Mouse (Mus musculus) left cerebral cortex, postnatal 25 days (tissue): ENCODE data around the gene Wdr54. TPM values are rescaled to one million over a fixed set of nuclear protein-coding genes. Genes with fewer than 3 reads are reported as not detected.

Source experiments
- DNase-seq, 2 experiments: peaks; one replicate each; pipeline ENCODE4 v3.0.0; 2022; ENCODE audit warnings: low spot score in 2 of 2, mixed read lengths in 1 of 2
- intact Hi-C: fragments of 180-260 bp; cut with DNase I; formaldehyde crosslinking; loops from one replicate; pipeline ENCODE4 v1.15.1; 2025
- total RNA-seq, 2 experiments: library from RNA; stranded (reverse); gene quantifications; 2 replicates each; pipeline ENCODE4 v1.2.3; 2021

Wdr54 gene
- total RNA-seq, 2 experiments from 2014 or later: 28.8 to 29.1 TPM

DNA sequence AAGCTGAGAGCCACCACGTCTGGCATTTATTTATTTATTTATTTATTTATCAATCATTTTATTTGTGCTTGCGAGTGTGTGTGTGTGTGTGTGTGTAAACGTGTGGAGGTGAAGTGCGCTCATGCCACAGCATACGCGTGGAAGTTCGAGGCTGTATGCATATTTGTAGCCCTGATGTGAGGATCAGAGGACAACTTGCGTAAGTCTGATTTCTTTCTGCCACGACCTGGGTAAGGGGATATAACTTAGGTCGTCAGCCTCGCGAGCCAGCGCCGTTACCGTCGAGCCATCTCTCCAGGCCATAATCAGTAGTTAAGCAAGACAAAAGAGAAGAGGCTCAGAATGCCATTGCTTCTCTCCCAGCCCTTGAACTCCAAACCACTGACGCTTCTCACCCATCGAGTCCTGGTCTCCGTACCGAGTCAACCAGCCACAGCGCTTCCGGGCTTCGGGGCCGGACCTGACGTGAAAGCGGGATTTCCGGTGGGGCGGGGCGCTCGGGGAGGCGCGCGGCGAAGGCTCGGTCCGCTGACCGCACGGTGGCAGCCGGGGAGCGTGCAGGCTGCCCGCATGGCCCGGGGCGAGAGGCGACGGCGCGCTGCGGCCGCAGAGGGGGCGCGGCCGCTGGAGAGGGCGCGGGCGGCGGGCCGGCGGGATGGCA is 41.1 kb downstream of the Wdr54 start, which contains the start of gene Mogs:
Mogs (plus strand) TSS at position 486 of the 661 bp plus-strand sequence.
- intact Hi-C loops: loop anchor here (2.0 kb wide), 1 partner anchor 44 kb away; no protein-coding TSS in a partner anchor
- peak; percentile 91 to 94 for DNase-seq

DNA sequence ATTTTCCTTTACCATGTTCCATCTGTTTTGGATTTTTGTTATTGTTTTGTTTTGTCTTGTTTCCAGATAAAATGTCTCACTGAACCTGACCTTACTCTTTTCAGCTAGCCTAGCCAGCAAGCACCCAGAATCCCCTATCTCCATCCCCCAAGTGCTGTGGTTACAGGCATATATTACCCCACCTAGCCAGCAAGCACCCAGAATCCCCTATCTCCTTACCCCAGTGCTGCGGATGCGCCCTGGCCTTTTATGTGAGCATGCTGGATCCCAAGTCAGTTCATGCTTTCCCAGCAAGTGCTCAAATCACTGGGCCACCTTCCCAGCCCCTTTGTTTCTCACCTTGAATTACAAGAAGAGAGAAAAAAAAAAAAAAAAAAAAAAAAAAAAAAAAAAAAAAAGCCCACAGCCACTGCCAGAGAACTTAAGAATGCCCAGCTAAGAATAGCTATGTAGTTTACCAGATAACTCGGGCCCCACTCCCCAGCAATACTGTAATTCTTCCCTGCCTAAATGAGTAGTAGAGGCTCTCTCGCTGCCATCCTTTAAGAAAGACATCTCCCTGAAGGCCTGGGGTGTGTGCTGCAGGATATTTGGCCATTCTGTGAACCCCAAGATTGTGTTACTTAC is 44.6 kb downstream of the Wdr54 start:
- intact Hi-C loops: no loop called here
- no peak for DNase-seq

GRCm38 (mm10) chr6:83108762-83109668 is 47.2 kb downstream of the Wdr54 start, which contains the start of gene Mrpl53:
TSS of gene Mrpl53 (plus strand) at chr6:83109040.
- DNase-seq: peak; percentile 80 to 81
- intact Hi-C loops: loop anchor here (10.0 kb wide), 1 partner anchor 194 kb away; no protein-coding TSS in a partner anchor

DNA sequence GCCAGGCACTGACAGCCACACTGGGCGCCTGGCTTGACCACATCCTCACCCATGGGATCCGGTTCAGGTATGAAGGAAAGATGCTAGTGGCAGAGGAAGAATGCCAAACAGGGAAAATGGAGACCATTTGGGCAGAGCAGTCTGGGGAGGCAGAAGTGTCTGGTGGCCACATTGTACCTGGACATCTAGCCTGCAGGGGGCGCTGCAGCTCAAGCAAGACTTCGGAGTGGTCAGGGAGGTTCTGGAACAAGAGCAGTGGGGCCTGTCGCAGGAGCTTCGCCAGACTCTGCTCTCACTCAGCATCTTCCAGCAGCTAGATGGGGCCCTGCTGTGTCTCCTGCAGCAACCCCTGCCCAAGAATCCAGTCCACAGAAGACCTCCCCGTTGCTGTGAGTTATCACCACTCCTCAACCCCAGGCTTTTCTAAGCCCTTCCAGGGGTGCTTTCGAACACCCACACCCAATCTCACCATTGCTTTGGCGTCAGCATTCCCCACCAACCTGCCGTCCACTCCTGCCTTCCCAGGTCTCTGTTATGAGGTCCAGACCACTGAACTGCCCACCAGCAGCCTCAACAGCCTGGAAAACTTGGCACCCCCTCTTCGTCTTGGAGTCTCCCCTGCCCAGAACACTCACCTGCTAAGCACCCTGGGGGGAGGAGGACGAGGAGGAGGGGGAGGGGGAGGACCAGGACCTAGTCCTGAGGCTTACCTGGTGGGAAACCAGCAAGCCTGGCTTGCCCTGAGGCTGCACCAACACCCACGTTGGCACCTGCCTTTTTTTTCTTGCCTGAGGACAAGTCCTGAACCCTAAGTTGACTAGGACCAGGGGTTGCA is 48.4 kb downstream of the Wdr54 start:
- intact Hi-C loops: loop anchor here (10.0 kb wide), 1 partner anchor 193 kb away; no protein-coding TSS in a partner anchor
- peak; percentile 42 to 67 for DNase-seq

DNA sequence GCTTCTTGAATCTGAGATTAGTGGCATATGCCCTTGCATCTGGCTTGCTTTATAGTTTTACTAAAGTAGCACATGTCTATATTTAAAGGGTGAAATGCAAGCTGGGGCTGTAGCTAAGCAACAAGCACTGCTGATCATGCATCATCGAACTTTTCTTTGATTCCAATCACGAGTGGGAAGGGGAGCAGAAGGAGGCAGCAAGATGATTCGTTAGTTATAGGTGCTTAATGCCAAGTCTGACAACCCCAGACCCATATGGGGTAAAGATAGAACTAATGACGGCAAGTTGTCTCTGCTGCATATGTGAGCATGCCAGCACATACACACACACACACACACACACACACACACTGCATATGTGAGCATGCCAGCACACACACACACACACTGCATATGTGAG is 52.0 kb downstream of the Wdr54 start:
- DNase-seq: peak; percentile 27 to 75

DNA sequence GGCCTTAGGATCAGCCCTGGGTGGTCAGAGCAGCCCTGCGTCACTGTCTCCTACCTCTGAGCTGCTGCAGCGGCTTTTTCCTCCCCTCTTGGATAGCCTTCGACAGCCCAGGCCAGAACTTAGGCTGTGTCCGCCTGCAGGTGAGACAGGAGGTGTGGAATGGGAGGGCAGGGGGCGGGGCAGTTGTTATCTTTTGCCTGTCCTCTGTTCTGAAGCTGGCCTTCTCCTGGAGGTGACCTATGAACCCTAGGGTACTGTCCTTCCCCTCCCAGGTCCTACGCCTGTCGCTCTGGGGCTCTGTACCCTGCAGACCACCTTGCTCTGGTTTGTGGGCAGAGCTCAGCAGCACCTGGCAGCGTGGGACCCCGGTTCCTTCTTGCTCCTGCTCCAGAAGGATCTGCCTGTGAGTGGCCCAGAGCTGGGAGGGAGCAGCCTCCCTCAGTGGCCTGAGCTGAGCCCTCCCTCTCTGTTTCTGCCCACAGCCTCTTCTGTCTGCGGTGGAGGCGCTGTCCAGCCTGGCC is 53.0 kb downstream of the Wdr54 start:
- intact Hi-C loops: loop anchor here (10.0 kb wide), 1 partner anchor 188 kb away; no protein-coding TSS in a partner anchor
- DNase-seq: no peak

More for the DNA sequence above, 52.0 kb downstream of the Wdr54 start:
- intact Hi-C loops: loop anchor here (10.0 kb wide), 1 partner anchor 189 kb away; no protein-coding TSS in a partner anchor

- DNase-seq: peak; percentile 60 to 71
- intact Hi-C loops: loop anchor here (1.0 to 10.0 kb wide), 4 partner anchors 24 to 187 kb away; partner anchors contain the start of gene Aup1
Observed at GRCm38 (mm10) chr6:83101688-83102556, 54.3 kb downstream of the Wdr54 start.

DNA sequence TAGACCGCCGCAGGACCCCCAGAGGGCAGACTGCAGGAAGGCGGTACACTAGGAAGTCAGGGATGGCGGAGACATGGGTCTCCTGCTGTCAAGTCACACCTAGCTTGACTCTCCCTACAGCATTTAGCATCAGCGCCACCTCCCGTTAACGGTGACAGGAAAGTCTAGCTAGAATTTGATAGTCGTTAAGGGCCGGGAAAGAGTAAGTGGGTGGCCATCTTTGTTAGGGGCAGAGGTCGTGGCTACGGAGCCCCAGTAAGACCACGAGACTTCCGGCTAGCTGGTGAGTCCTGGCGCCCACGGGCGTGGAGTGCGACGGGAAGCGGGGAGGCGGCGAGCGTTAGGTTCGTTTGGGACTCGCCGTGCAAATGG is 54.9 kb downstream of the Wdr54 start, which contains the start of the genes Ccdc142 and Gm42688:
Ccdc142 (plus strand) TSS at position 286 of the 372 bp plus-strand sequence.
Gm42688 (plus strand) TSS at position 302 of the 372 bp plus-strand sequence.
- peak; percentile 89 to 94 for DNase-seq
- intact Hi-C loops: loop anchor here (1.0 to 10.0 kb wide), 3 partner anchors 23 to 187 kb away; no protein-coding TSS in a partner anchor

Other genes with a start within 250 kb of the Wdr54 start
- 10 to 100 TPM; 37.5 to 40.6 TPM for gene Sema4f, start 216.6 kb downstream of the Wdr54 start, total RNA-seq
- gene M1ap, start 209.5 kb downstream of the Wdr54 start, total RNA-seq: not detected
- 1 to 10 TPM; 1.1 to 1.6 TPM for gene Dok1, start 122.9 kb downstream of the Wdr54 start, total RNA-seq
- gene Loxl3, start 122.2 kb downstream of the Wdr54 start, total RNA-seq: 1 to 10 TPM; 1.9 to 2.7 TPM
- gene Aup1, start 101.9 kb downstream of the Wdr54 start, total RNA-seq: 100 to 1,000 TPM; 100 to 114 TPM
- gene Htra2, start 101.1 kb downstream of the Wdr54 start, total RNA-seq: 10 to 100 TPM; 42.9 to 45.4 TPM
- gene Dqx1, start 98.6 kb downstream of the Wdr54 start, total RNA-seq: under 1 TPM; 0.25 to 0.99 TPM
- not detected for gene Tlx2, start 86.1 kb downstream of the Wdr54 start, total RNA-seq
- gene Pcgf1, start 78.5 kb downstream of the Wdr54 start, total RNA-seq: 10 to 100 TPM; 21.3 to 24.4 TPM
- under 1 TPM in 1 of 2 experiments, not detected in 1; 0.46 TPM for gene Lbx2, start 70.0 kb downstream of the Wdr54 start, total RNA-seq
- gene Ccdc142, start 54.8 kb downstream of the Wdr54 start, total RNA-seq: 1 to 10 TPM; 3.2 to 4.1 TPM
- 1 to 10 TPM; 3.9 to 5.0 TPM for gene Gm42688, start 54.8 kb downstream of the Wdr54 start, total RNA-seq
- gene Mrpl53, start 47.4 kb downstream of the Wdr54 start, total RNA-seq: 10 to 100 TPM; 60.3 to 66.6 TPM
- gene Mogs, start 40.9 kb downstream of the Wdr54 start, total RNA-seq: 10 to 100 TPM; 27.2 to 28.0 TPM
- 10 to 100 TPM; 36.7 to 48.7 TPM for gene Wbp1, start 34.8 kb downstream of the Wdr54 start, total RNA-seq
- gene Ino80b, start 31.0 kb downstream of the Wdr54 start, total RNA-seq: 10 to 100 TPM; 11.2 to 21.3 TPM
- 10 to 100 TPM; 51.2 to 76.8 TPM for gene Rtkn, start 20.9 kb downstream of the Wdr54 start, total RNA-seq
- gene 1700003E16Rik, start within 50 bp of the Wdr54 start, total RNA-seq: 10 to 100 TPM; 28.8 to 30.2 TPM
- gene Dctn1, start 9.5 kb upstream of the Wdr54 start, total RNA-seq: 100 to 1,000 TPM; 329 to 365 TPM
- gene Slc4a5, start 63.4 kb upstream of the Wdr54 start, total RNA-seq: 1 to 10 TPM; 2.3 to 2.5 TPM
- 1 to 10 TPM; 5.0 to 6.3 TPM for gene Mthfd2, start 169.5 kb upstream of the Wdr54 start, total RNA-seq
- 10 to 100 TPM; 20.0 to 20.2 TPM for gene Mob1a, start 169.6 kb upstream of the Wdr54 start, total RNA-seq
- 10 to 100 TPM; 52.3 to 56.5 TPM for gene Bola3, start 192.8 kb upstream of the Wdr54 start, total RNA-seq